Mouse (Mus musculus): ENCODE data around the gene Fmn2.

Fmn2 gene

GRCm38 (mm10) chr1:174555412-174555811, 53.8 kb downstream of the Fmn2 start:
- DNase-seq (ENCODE audit: extremely low read depth, low read depth, low spot score) = no peak

- no peak for DNase-seq (ENCODE audit: extremely low read depth, low read depth, low spot score)
These were observed 55.6 kb downstream of the Fmn2 start for GRCm38 (mm10) chr1:174557211-174557610.

GRCm38 (mm10) chr1:174557841-174558240, 56.2 kb downstream of the Fmn2 start:
- no peak for DNase-seq (ENCODE audit: extremely low read depth, low read depth, low spot score)

- DNase-seq (ENCODE audit: extremely low read depth, low read depth, low spot score) = no peak
These were observed 56.9 kb downstream of the Fmn2 start for GRCm38 (mm10) chr1:174558488-174558887.

GRCm38 (mm10) chr1:174564561-174564960, 62.9 kb downstream of the Fmn2 start:
- DNase-seq (ENCODE audit: extremely low read depth, low read depth, low spot score) = no peak

- no peak for DNase-seq (ENCODE audit: extremely low read depth, low read depth, low spot score)
These were observed 67.0 kb downstream of the Fmn2 start for GRCm38 (mm10) chr1:174568609-174569008.

GRCm38 (mm10) chr1:174592420-174592980, 90.9 kb downstream of the Fmn2 start:
- no peak for DNase-seq (ENCODE audit: extremely low read depth, low read depth, low spot score)

- DNase-seq (ENCODE audit: extremely low read depth, low read depth, low spot score) = no peak
These were observed 93.4 kb downstream of the Fmn2 start for GRCm38 (mm10) chr1:174594989-174595388.

GRCm38 (mm10) chr1:174597495-174597894, 95.9 kb downstream of the Fmn2 start:
- DNase-seq (ENCODE audit: extremely low read depth, low read depth, low spot score) = no peak

GRCm38 (mm10) chr1:174598226-174598625, 96.6 kb downstream of the Fmn2 start:
- DNase-seq (ENCODE audit: extremely low read depth, low read depth, low spot score) = no peak

GRCm38 (mm10) chr1:174600041-174600440, 98.4 kb downstream of the Fmn2 start:
- no peak for DNase-seq (ENCODE audit: extremely low read depth, low read depth, low spot score)

- DNase-seq (ENCODE audit: extremely low read depth, low read depth, low spot score) = no peak
These were observed 99.0 kb downstream of the Fmn2 start for GRCm38 (mm10) chr1:174600620-174601019.

- no peak for DNase-seq (ENCODE audit: extremely low read depth, low read depth, low spot score)
These were observed 115.7 kb downstream of the Fmn2 start for GRCm38 (mm10) chr1:174617368-174617767.

GRCm38 (mm10) chr1:174621512-174621911, 119.9 kb downstream of the Fmn2 start:
- DNase-seq (ENCODE audit: extremely low read depth, low read depth, low spot score) = no peak

GRCm38 (mm10) chr1:174623054-174623453, 121.4 kb downstream of the Fmn2 start:
- DNase-seq (ENCODE audit: extremely low read depth, low read depth, low spot score) = no peak

- DNase-seq (ENCODE audit: extremely low read depth, low read depth, low spot score) = no peak
These were observed 128.4 kb downstream of the Fmn2 start for GRCm38 (mm10) chr1:174630074-174630473.

GRCm38 (mm10) chr1:174636291-174636690, 134.7 kb downstream of the Fmn2 start:
- DNase-seq (ENCODE audit: extremely low read depth, low read depth, low spot score) = no peak

- DNase-seq (ENCODE audit: extremely low read depth, low read depth, low spot score) = no peak
These were observed 136.0 kb downstream of the Fmn2 start for GRCm38 (mm10) chr1:174637564-174638085.

GRCm38 (mm10) chr1:174640901-174641300, 139.3 kb downstream of the Fmn2 start:
- no peak for DNase-seq (ENCODE audit: extremely low read depth, low read depth, low spot score)

GRCm38 (mm10) chr1:174643431-174644010, 141.9 kb downstream of the Fmn2 start:
- DNase-seq (ENCODE audit: extremely low read depth, low read depth, low spot score) = no peak

- no peak for DNase-seq (ENCODE audit: extremely low read depth, low read depth, low spot score)
These were observed 147.8 kb downstream of the Fmn2 start for GRCm38 (mm10) chr1:174649421-174649826.

- no peak for DNase-seq (ENCODE audit: extremely low read depth, low read depth, low spot score)
These were observed 152.9 kb downstream of the Fmn2 start for GRCm38 (mm10) chr1:174654565-174654964.

- DNase-seq (ENCODE audit: extremely low read depth, low read depth, low spot score) = no peak
These were observed 153.7 kb downstream of the Fmn2 start for GRCm38 (mm10) chr1:174655354-174655753.

Measured in fat pad, adult 2 months (tissue).